Mouse (Mus musculus): ENCODE results near the gene Gpc6. TPM values are rescaled to one million over a fixed set of nuclear protein-coding genes. Genes with fewer than 3 reads are reported as not detected.

The Gpc6 gene
- total and polyA plus RNA-seq, 3 experiments = 4.6 to 10.3 (median 8.0) TPM

- H3K9ac ChIP-seq (ENCODE audit: low read depth, low read length) = no peak overlapping the region
- H3K4me1 ChIP-seq (ENCODE audit: control insufficient read depth, insufficient read depth, low read length) = no peaks in the 10 kb centered on the region
- no peaks in the 10 kb centered on the region for H3K27me3 ChIP-seq (ENCODE audit: control insufficient read depth, insufficient read depth, low read length)
- 73% methylated on average over 8 of the region's 8 CpGs for WGBS
- no peak for TF ChIP-seq CTCF (IDR thresholded peaks at IDR 0.05)
- TF ChIP-seq POLR2A (IDR thresholded peaks at IDR 0.05; ENCODE audit: insufficient read depth, low read depth, low read length) = no peak
- no peak overlapping the region for H3K4me3 ChIP-seq
- DNase-seq = no peak
- no peaks in the 10 kb centered on the region; the same call in 1 of the 2 replicates for H3K79me2 ChIP-seq (replicated peaks; ENCODE audit: control insufficient read depth, insufficient read depth, low read length)
- H3K27ac ChIP-seq = no peak overlapping the region
- no peaks in the 10 kb centered on the region for H3K36me3 ChIP-seq (ENCODE audit: control insufficient read depth, insufficient read depth, low read length)
- intact Hi-C loops (cut with DNase I) = no loop called here
Observed at GRCm38 (mm10) chr14:117916577-117916976, 991.5 kb downstream of the Gpc6 start.

GRCm38 (mm10) chr14:117918724-117919123, 993.6 kb downstream of the Gpc6 start:
- Histone ChIP-seq H3K4me1 (ENCODE audit: control insufficient read depth, insufficient read depth, low read length) (no peaks in the 10 kb centered on the region), H3K27me3 (ENCODE audit: control insufficient read depth, insufficient read depth, low read length) (no peaks in the 10 kb centered on the region), H3K79me2 (replicated peaks; ENCODE audit: control insufficient read depth, insufficient read depth, low read length) (no peaks in the 10 kb centered on the region; the same call in 1 of the 2 replicates), H3K36me3 (ENCODE audit: control insufficient read depth, insufficient read depth, low read length) (no peaks in the 10 kb centered on the region), H3K4me3 (no peak overlapping the region), H3K9ac (ENCODE audit: low read depth, low read length) (no peak overlapping the region), H3K27ac (no peak overlapping the region)
- intact Hi-C loops (cut with DNase I) = no loop called here
- no peak for TF ChIP-seq POLR2A (IDR thresholded peaks at IDR 0.05; ENCODE audit: insufficient read depth, low read depth, low read length)
- TF ChIP-seq CTCF (IDR thresholded peaks at IDR 0.05) = no peak
- TF ChIP-seq EP300 (IDR thresholded peaks at IDR 0.05; ENCODE audit: insufficient read depth, low read depth, low read length) = no peak
- 93% methylated on average over 10 of the region's 10 CpGs for WGBS
- DNase-seq = no peak

- WGBS = 89% methylated on average over 5 of the region's 5 CpGs
- Histone ChIP-seq H3K27ac (no peak overlapping the region), H3K79me2 (replicated peaks; ENCODE audit: control insufficient read depth, insufficient read depth, low read length) (no peaks in the 10 kb centered on the region; the same call in 1 of the 2 replicates), H3K4me1 (ENCODE audit: control insufficient read depth, insufficient read depth, low read length) (no peaks in the 10 kb centered on the region), H3K9ac (ENCODE audit: low read depth, low read length) (no peak overlapping the region), H3K27me3 (ENCODE audit: control insufficient read depth, insufficient read depth, low read length) (no peaks in the 10 kb centered on the region), H3K4me3 (no peak overlapping the region), H3K36me3 (ENCODE audit: control insufficient read depth, insufficient read depth, low read length) (no peaks in the 10 kb centered on the region)
- no peak for DNase-seq
- no peak for TF ChIP-seq CTCF (IDR thresholded peaks at IDR 0.05)
- intact Hi-C loops (cut with DNase I) = no loop called here
Observed at GRCm38 (mm10) chr14:117919612-117920011, 994.5 kb downstream of the Gpc6 start.

GRCm38 (mm10) chr14:117921393-117922014, 996.4 kb downstream of the Gpc6 start:
- DNase-seq = no peak
- TF ChIP-seq CTCF (IDR thresholded peaks at IDR 0.05) (peak; percentile 19; the same call in 1 of the 2 replicates), POLR2A (IDR thresholded peaks at IDR 0.05; ENCODE audit: insufficient read depth, low read depth, low read length) (no peak)
- H3K27me3 ChIP-seq (ENCODE audit: control insufficient read depth, insufficient read depth, low read length) = no peaks in the 10 kb centered on the region
- no peak overlapping the region for H3K9ac ChIP-seq (ENCODE audit: low read depth, low read length)
- H3K36me3 ChIP-seq (ENCODE audit: control insufficient read depth, insufficient read depth, low read length) = no peaks in the 10 kb centered on the region
- H3K4me3 ChIP-seq = no peak overlapping the region
- no peak overlapping the region for H3K27ac ChIP-seq
- no peaks in the 10 kb centered on the region; the same call in 1 of the 2 replicates for H3K79me2 ChIP-seq (replicated peaks; ENCODE audit: control insufficient read depth, insufficient read depth, low read length)
- intact Hi-C loops (cut with DNase I) = no loop called here
- no peaks in the 10 kb centered on the region for H3K4me1 ChIP-seq (ENCODE audit: control insufficient read depth, insufficient read depth, low read length)
- WGBS = 80% methylated on average over 18 of the region's 18 CpGs

GRCm38 (mm10) chr14:117923667-117924066, 998.6 kb downstream of the Gpc6 start:
- Histone ChIP-seq H3K27ac (no peak overlapping the region), H3K4me1 (ENCODE audit: control insufficient read depth, insufficient read depth, low read length) (no peaks in the 10 kb centered on the region), H3K4me3 (no peak overlapping the region), H3K79me2 (replicated peaks; ENCODE audit: control insufficient read depth, insufficient read depth, low read length) (no peaks in the 10 kb centered on the region; the same call in 1 of the 2 replicates), H3K36me3 (ENCODE audit: control insufficient read depth, insufficient read depth, low read length) (no peaks in the 10 kb centered on the region), H3K9ac (ENCODE audit: low read depth, low read length) (no peak overlapping the region), H3K27me3 (ENCODE audit: control insufficient read depth, insufficient read depth, low read length) (no peaks in the 10 kb centered on the region)
- intact Hi-C loops (cut with DNase I) = no loop called here
- no peak for DNase-seq
- WGBS = 72% methylated on average over 8 of the region's 8 CpGs
- no peak for TF ChIP-seq POLR2A (IDR thresholded peaks at IDR 0.05; ENCODE audit: insufficient read depth, low read depth, low read length)
- no peak for TF ChIP-seq EP300 (IDR thresholded peaks at IDR 0.05; ENCODE audit: insufficient read depth, low read depth, low read length)
- peak; percentile 20; the same call in 1 of the 2 replicates for TF ChIP-seq CTCF (IDR thresholded peaks at IDR 0.05)

- 37% methylated on average over 13 of the region's 13 CpGs for WGBS
- DNase-seq = peak in 1 of 2 experiments; percentile 20
- no peaks in the 10 kb centered on the region for H3K27me3 ChIP-seq (ENCODE audit: control insufficient read depth, insufficient read depth, low read length)
- TF ChIP-seq CTCF (IDR thresholded peaks at IDR 0.05) = no peak
- TF ChIP-seq EP300 (IDR thresholded peaks at IDR 0.05; ENCODE audit: insufficient read depth, low read depth, low read length) = no peak
- TF ChIP-seq POLR2A (IDR thresholded peaks at IDR 0.05; ENCODE audit: insufficient read depth, low read depth, low read length) = no peak
- no peaks in the 10 kb centered on the region for H3K36me3 ChIP-seq (ENCODE audit: control insufficient read depth, insufficient read depth, low read length)
- H3K4me3 ChIP-seq = no peak overlapping the region
- H3K79me2 ChIP-seq (replicated peaks; ENCODE audit: control insufficient read depth, insufficient read depth, low read length) = no peaks in the 10 kb centered on the region
- peaks cover 4% of the 10 kb centered on the region for H3K4me1 ChIP-seq (ENCODE audit: control insufficient read depth, insufficient read depth, low read length)
- peak overlapping the region; percentile 73 for H3K27ac ChIP-seq
- intact Hi-C loops (cut with DNase I) = loop anchor here (5.0 to 10.0 kb wide), 2 partner anchors 93 to 1365 kb away; no protein-coding TSS in a partner anchor
- H3K9ac ChIP-seq (ENCODE audit: low read depth, low read length) = no peak overlapping the region
Observed at GRCm38 (mm10) chr14:117930105-117930847, 1005.2 kb downstream of the Gpc6 start.
